Mouse (Mus musculus) ES-Bruce4 (cell line): ENCODE results near the gene Ern2.

Source experiments
- CTCF ChIP-seq: IDR thresholded peaks from one replicate; pipeline ENCODE4 v1.8.1; 2011; ENCODE audit warnings: low read depth, low read length
- POLR2A ChIP-seq: IDR thresholded peaks from one replicate; pipeline ENCODE4 v1.8.1; 2011; ENCODE audit warnings: low read length; ENCODE audit not compliant: insufficient read depth

DNA sequence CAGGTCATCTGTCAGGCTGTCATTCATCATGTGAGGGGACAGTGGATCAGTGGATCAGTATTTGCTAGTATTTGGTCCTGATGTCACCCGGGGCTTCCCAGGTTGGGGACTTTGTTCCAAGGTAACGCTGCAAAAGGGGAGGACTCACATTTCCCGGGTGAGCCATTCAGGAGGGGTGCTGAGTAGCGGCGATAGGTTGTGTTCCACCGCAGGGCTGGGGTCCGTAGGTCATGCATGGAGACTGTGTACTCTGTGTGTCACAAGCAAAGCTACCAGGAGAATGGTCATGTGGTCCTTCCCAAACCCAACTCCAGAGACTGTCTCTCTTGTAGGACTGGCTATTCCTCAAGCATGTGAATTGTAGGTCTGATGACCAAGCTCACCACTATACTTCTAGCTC lies 5.3 kb downstream of the Ern2 start:
- TF ChIP-seq CTCF (no peak), POLR2A (no peak)
